Mouse (Mus musculus): ENCODE data around the gene Tm9sf4.

DNA sequence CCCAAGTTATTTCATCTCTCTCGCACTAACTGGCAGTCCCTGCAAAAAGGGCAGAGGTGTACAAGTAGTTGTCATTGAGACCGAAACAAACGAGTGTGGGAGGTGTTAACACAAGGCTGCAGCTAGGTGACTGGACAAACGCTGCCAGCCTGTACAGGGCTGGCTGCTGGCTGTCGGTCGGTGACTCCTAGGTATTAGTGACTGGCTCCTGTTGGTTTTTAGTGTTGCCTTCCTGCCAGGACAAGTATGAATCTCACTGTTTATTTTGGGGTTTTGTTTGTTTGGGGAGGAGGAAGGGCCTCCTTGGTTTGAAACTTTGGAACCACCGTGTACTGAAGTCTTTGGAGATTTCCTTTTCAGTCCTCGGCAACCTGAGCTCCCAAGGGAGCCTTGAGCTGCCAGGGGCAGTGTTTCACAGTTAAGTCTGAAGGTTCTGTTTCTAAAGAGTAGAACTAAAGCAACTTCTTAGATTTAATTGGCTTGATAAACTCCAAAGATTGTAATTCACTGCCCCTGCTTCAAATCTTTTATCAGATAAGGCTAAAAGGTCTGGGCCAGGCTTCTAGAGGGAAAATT, 15.0 kb downstream of the Tm9sf4 start:
- TF ChIP-seq POLR2A (IDR thresholded peaks at IDR 0.05; ENCODE audit: control insufficient read depth, low read depth, low read length) (no peak), CTCF (IDR thresholded peaks at IDR 0.05; ENCODE audit: control insufficient read depth, insufficient read depth, insufficient replicate concordance, low read depth, low read length) (no peak)
